Mouse (Mus musculus) cortical plate, adult 2 months (tissue): ENCODE data around the gene Inpp5a.

Source experiments
- CTCF ChIP-seq: fragments of 200-500 bp; IDR thresholded peaks from 2 replicates; pipeline ENCODE4 v1.5.1; 2011; ENCODE audit warnings: mild to moderate bottlenecking, control low read depth, low read length; ENCODE audit not compliant: insufficient read depth; ENCODE audit errors: extremely low read depth
- POLR2A ChIP-seq: fragments of 200-500 bp; IDR thresholded peaks from 2 replicates; pipeline ENCODE4 v1.6.1; 2011; ENCODE audit warnings: mild to moderate bottlenecking, low read length, control low read depth; ENCODE audit not compliant: insufficient read depth; ENCODE audit errors: extremely low read depth

- no peak for TF ChIP-seq CTCF
- no peak for TF ChIP-seq POLR2A
Measured at GRCm38 (mm10) chr7:139477748-139478147, 88.8 kb downstream of the Inpp5a start.
